Mouse (Mus musculus) A20 (cell line): ENCODE results near the gene Sipa1l2.

Experiments
- DNase-seq: peaks from one replicate; pipeline ENCODE4 v3.0.0-alpha.2; 2011; ENCODE audit warnings: low read depth, low spot score

The Sipa1l2 gene

GRCm38 (mm10) chr8:125513935-125514334, 55.7 kb downstream of the Sipa1l2 start:
- no peak for DNase-seq

DNA sequence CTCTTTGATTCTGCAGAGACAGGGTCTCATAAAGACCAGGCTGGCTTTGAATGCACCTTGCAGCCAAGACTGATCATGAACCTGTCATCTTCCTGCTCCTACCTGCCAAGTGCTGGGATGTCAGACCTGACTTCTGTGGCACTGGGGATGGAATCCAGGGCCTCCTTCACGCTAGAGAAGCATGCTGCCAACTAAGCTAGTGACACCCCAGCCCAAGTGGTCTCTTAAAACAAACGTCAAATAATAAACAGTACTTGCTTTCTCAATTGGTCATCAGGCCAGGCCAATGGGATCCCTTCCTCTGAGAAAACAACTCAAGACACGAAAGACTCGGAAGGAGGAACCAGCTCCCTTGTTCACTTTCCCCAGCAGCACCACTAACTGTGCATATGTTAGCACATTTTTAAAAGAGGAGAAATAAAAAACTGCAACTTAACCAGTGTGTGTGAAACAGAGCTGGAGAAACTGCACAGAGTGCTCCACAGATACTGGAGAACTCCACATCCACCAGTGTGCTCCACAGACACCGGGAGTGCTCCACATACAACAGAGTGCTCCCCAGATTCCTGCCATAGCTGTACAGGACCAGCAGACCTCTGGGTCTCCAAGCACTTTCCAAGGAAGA, 56.3 kb downstream of the Sipa1l2 start:
- DNase-seq, result no peak

GRCm38 (mm10) chr8:125512561-125512960, 57.0 kb downstream of the Sipa1l2 start:
- DNase-seq, result no peak

- DNase-seq, result no peak
Observed at GRCm38 (mm10) chr8:125510861-125511668, 58.5 kb downstream of the Sipa1l2 start.

DNA sequence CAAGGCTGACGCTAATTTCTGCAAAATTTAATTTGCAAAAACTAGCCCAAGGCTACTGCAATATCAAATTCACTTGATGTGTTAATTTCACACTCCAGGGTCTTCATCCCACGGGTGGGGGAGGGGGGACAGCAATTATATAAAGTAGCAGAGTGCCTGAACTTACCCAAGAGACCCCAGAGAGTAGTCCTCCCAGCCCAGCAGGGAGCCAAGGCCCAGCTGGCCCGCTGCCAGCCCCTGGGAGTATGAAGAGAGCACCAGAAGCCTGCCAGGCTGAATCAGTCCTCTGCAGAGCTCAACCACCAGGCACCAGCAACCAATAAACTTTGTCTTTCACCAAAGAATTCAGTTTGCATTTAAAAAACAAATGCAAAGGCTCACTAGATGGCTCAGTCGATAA, 59.8 kb downstream of the Sipa1l2 start:
- DNase-seq, result no peak

- DNase-seq, result no peak
Observed at GRCm38 (mm10) chr8:125509175-125509574, 60.4 kb downstream of the Sipa1l2 start.

DNA sequence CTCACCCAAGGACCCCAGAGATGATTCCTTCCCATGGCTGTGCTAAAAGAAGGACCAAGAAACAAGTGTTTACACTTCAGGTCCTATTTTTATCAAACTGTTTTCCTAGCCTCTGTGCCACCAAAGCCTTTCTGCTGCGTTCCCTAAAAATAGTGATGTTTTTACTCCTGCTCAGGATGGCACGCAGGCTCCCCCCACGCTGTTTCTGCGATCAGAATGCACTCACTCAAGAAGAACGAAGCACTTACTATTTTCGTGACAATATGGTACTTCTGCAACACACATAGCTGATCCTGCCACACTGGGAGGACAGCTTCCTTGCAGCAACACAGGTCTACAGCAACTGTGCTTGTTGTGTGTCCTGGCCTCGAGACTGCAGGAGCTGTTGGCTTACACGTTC, 62.3 kb downstream of the Sipa1l2 start:
- peak; percentile 9 for DNase-seq

DNA sequence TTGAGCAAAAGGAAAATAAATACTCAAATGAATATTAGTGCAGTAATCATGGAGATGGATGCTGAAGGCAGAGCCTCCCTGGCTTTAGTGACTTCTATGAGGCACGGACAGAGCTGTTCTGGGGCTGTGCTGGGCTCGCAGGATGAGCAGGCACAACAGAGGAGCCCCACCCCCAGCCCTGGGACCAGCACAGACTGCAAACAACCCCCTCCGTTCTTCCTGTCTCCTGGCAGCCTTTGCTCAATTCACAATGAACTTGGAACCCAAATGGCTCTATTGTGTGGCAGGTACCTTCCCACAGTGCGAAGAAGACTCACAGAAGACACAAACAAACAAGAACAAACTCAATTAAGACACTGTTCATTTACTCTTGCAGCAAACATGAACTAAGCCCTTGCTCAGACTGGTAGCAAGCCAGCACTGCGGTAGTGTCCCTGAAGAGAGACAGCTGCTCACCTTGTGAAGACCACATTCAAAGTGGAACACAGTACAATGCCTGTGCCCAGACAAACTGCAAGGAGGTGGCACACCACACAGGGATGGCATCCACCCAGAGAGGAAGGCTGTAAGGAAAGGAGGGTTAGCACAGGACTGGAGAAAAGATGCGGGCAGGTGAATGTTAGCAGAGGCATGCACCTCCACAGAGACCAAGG, 64.9 kb downstream of the Sipa1l2 start:
- no peak for DNase-seq

DNA sequence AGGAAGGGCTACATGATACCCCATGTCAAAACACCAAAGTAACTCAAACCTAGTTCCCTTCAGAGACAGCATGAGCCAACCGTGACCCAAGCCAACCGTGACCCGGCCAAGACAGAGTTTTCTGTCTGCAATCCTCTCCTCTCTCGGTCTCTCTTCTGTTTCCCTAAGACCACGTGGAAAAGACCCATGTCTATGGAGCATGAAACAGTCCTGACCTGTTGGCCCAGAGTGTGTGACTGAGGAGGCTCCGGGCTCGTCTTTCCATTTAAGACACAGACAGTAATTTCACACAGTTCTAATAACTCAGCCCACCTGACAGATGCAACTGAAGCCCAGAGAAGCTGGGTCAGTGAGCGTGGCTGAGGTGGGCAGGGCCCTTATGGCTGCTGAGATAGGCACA, 65.8 kb downstream of the Sipa1l2 start:
- DNase-seq, result no peak

DNA sequence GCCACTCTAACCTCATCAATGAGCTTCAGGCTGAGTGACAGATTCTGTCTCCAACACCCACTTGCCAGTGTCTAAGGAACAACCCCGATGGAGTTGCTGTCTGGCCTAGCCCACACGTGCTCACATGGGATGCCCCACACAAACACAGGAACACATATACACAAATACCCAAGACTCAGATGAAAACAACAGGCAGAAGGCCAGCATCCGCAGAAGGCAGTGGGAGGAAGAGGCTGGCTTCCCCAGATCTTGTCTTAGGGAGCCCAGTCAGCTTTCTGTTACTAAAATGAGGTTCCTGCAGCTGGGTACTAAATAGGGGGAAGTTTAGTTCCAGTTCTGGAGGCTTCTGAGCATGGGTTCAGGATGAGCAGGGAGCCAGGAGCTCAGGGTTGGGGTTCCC, 66.8 kb downstream of the Sipa1l2 start:
- no peak for DNase-seq

DNA sequence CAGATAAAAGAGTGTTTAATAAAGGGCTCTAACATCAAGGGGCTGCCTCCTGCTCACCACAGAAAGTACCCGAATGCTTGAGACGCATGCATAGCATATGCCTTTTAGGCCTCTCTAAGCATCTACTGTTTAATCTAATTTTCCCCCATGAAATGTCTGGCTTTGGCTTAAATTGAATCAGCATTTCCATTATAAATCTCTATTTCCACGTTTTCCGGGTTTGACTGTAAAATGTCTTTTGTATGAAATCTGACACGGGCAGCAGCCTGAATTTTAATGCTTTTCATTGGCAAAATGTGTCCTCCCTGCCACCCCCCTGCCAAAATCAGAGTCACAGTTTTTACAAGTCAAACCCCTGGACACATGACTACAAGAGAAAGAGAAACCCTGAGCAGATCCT, 69.6 kb downstream of the Sipa1l2 start:
- DNase-seq, result no peak

GRCm38 (mm10) chr8:125498508-125498907, 71.1 kb downstream of the Sipa1l2 start:
- no peak for DNase-seq

- DNase-seq, result no peak
Observed at GRCm38 (mm10) chr8:125495545-125495944, 74.1 kb downstream of the Sipa1l2 start.

DNA sequence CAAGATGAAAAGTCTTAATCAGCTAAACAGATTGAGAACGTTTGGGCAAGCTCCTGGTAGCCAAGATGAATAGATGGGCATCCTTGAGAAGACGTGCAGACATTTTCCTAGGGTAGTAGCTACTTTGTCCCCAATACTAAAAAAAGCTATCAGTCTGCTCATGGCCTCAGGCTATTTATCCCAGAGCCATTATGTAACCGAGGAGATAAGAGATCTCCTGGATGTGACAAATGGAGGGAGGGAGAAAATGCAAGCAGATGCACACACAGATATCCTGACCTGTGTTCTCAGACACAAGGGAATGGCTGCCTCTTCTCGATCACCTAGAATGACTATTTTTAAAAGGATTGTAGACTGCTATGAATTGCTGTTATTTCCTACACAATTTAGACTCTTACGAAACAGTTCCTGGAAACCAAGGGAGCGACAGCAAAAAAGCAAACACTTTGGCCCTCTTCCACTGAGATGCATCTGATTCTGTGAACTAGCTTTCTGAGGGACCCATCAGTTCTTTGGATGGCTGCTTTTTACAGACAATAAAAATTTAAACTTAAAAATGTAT, 76.3 kb downstream of the Sipa1l2 start:
- no peak for DNase-seq

DNA sequence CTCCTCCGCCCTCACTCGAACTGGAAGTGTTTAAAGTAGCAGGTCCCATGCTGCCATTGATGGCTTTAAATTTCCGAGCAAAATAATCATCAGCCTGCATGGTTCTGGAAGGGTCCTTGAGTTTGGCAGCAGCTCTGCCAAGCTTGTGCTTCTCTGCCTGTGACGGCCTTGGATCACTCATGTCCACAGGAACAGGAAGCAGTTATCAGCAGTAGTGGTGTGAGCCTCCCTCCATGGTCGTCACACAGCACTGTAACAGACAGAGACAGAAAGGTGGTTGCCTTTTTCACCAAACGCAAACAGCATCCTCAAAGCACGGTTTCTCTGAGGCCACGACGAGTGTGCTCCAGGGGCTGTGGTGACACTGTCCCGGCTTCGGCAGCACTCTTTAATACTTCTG, 77.2 kb downstream of the Sipa1l2 start:
- no peak for DNase-seq

- DNase-seq, result no peak
Observed at GRCm38 (mm10) chr8:125488747-125489146, 80.9 kb downstream of the Sipa1l2 start.

DNA sequence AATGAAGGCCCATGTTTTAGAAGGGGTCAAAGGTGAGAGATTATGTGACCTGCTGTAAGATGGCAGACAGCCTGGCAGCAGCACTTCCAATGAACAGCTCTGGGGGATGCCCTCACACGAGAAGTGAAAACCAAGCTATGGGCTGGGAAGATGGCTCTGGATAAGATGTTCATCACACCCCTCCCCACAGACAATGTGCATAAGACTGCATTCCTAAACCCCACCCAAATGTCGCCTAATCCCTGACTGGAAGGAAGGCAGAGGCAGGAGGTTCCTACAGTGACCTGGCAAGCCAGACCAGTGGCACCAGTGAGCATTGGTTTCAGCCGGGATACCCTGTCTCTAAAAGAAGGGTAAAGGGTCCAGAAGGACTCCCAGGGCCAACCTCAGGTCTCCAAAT, 83.9 kb downstream of the Sipa1l2 start:
- DNase-seq, result no peak

DNA sequence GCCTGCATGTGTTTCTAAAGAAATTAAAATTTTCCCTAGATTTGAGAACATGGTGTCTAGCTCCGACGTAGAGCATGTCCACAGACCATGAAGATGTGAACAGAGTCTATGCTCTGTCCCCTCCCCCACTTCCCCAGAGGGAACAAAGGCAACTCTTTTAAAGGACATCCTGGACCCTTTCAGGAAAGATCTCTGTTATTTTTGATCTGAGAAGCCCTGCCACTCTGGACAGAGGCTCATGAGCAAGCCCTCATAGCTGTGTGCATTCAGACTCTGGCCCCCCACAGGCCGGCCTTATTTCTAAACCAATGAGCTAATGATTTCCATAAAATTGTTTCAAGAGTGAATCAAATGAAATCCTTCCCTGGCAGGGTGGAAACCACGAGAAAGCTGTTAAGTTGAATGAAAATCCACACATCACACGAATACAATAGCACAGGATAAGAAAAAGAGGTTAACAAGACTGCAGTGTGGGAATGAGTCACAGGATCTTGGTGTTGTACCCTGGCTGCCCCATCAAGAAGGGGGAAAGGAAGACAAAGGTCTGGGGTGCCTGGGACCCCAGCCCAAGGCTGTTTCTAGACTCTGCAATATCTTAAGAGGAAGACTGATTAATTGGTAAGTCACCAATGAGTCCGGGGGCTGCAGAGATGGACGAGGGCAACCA, 84.9 kb downstream of the Sipa1l2 start:
- no peak for DNase-seq

GRCm38 (mm10) chr8:125482491-125483096, 87.0 kb downstream of the Sipa1l2 start:
- no peak for DNase-seq

DNA sequence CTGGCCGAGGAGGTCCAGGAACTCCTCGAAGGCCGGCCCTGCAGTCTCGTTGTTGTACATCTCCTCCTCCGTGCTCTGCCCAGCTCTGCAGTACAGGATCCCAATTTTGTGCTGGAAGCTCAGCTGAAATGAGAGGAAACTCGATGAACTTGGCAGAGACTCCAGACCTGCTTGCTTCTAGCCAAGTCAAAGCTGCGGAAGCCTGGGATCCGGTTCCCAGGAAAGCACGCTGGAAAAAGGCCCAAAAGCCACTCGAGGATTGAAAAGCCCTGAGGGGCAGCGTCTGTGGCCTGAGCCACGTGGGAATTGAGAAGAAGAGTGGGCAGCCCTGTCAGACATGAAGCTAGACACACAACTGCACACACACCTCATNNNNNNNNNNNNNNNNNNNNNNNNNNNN, 94.7 kb downstream of the Sipa1l2 start:
- DNase-seq, result no peak

DNA sequence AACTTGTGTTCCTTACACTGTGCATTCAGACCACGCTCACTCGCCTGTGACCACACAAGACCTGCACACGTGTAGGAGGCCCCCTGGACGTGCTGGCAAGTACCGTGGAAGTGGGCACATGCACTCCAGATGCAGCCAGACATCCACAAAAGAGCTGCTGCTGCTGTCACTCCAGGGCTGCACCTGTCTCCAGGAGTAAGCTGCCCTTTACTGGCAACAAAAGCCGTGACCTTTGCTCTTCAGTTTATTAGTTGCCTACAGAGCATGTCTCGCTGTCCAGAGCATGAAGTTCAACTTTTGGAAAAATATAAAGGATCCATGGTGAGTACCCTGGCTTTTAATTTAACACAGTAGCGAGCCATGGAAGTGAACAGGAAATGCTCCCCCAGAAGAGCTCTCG, 98.2 kb downstream of the Sipa1l2 start:
- DNase-seq, result no peak
